Mouse (Mus musculus) kidney, adult 2 months (tissue): ENCODE measurements around the gene Lyve1.

Experiments used
- CTCF ChIP-seq: fragments of 200-500 bp; conservative IDR thresholded peaks from 2 replicates; pipeline ENCODE4 v1.5.1; 2011; ENCODE audit warnings: low read depth, mild to moderate bottlenecking, control low read depth, low read length, moderate library complexity, mixed read lengths; ENCODE audit not compliant: insufficient read depth, insufficient read length
- POLR2A ChIP-seq: fragments of 200-500 bp; IDR thresholded peaks from one replicate; pipeline ENCODE4 v1.6.1; 2011; ENCODE audit warnings: low read depth, low read length, control low read depth

DNA sequence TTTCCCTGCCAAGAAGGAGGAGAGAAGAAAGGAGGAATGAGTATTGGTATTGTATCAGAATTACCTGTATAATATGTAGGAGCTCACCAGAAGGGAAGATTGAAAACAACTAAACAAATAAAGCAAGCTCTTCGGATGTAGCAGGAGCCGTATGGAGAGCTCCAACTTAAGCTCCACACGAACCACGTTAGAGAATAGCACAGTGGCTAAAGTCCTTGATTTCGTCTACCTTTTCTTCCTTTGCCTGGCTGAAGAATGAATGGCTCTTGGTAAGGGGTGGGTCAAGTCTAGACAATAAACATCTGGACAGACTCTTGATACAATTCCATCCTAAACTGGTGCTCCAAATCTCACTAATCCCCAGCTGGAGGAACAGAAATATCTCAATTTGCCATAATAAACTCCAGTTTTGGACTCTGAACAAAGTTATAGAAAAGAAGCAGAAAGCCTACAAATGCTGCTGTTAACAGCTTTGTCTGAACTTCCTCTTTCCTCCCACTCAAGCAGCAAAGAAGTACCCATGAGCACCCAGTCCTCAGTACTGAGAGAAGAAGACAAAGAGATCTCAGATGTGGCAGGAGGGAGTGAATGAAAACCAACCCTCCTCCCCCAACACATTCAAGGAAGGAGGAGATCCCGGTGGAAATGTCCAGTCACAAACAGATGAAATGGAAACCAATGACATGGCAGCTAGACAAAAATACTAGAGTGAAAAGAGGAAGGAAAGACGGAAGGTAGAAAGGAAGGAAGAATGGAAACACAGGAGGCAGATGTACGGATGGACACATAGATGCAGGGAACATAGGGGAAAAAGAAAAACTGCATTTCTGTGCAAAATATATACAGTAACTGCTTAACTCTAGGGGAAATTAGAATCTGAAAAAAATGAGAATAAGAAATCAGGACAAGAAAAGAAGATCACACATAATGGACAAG, 45.4 kb upstream of the Lyve1 start:
- no peak for TF ChIP-seq POLR2A
- TF ChIP-seq CTCF = no peak
